Mouse (Mus musculus) myocyte (in vitro differentiated cells): ENCODE measurements around the gene Mageb3.

Source experiments
- CEBPB ChIP-seq: IDR thresholded peaks from 2 replicates; pipeline ENCODE4 v1.6.1; 2011; ENCODE audit warnings: mild to moderate bottlenecking, moderate library complexity; ENCODE audit not compliant: poor library complexity, insufficient read depth, severe bottlenecking
- MAX ChIP-seq: IDR thresholded peaks from one replicate; pipeline ENCODE4 v1.6.1; 2011; ENCODE audit warnings: low read depth, mild to moderate bottlenecking, control low read depth
- MYOD1 ChIP-seq, 3 experiments: IDR thresholded peaks; one replicate each; pipeline ENCODE4 v1.6.1; 2011; ENCODE audit warnings: control low read depth in 2 of 3, low read depth in 2 of 3, mild to moderate bottlenecking in 2 of 3, moderate library complexity in 1 of 3; ENCODE audit not compliant: insufficient read length in 2 of 3, control insufficient read depth in 1 of 3
- MYOG ChIP-seq, 3 experiments: IDR thresholded peaks; one replicate each; pipeline ENCODE4 v1.6.1; 2011; ENCODE audit warnings: control low read depth in 2 of 3, low read depth in 2 of 3, mild to moderate bottlenecking in 2 of 3; ENCODE audit not compliant: insufficient read length in 2 of 3, control insufficient read depth in 1 of 3, insufficient read depth in 1 of 3
- POLR2A ChIP-seq: IDR thresholded peaks from one replicate; pipeline ENCODE4 v1.6.1; 2011; ENCODE audit warnings: low read depth, mild to moderate bottlenecking, control low read depth, moderate library complexity; ENCODE audit not compliant: insufficient read length
- TCF12 ChIP-seq: IDR thresholded peaks from one replicate; pipeline ENCODE4 v1.6.1; 2011; ENCODE audit warnings: mild to moderate bottlenecking, control low read depth; ENCODE audit not compliant: poor library complexity, insufficient read depth, severe bottlenecking
- USF1 ChIP-seq: IDR thresholded peaks from one replicate; pipeline ENCODE4 v1.6.1; 2011; ENCODE audit warnings: low read depth, mild to moderate bottlenecking, control low read depth, moderate library complexity

DNA sequence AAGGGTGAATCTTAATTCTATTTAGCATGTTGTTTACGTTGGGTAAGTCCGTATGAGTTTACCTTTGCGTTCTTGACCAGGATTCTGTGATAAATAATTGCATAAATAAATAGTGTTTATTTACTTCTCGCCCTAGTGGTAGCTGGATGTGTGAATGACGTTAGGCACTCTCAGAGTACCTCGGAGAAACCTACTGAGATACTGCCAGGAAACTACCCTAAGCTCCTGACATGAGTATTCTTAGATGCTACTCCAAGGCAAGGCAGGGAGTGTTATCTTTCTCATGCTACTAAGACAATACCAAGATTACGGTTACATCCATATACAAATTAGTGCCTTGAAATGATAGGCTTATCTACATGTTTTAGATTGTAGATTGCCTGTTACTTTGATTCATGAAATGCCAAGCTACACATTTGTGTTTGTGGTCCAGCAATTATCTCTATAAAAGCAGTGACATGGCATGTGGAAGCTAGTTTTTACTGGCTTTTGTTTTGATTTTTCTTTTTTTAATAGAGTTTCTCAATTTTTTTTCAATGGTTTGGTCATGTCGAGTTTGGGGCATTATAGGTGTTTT is 1.4 kb upstream of the Mageb3 start:
- TF ChIP-seq POLR2A (no peak), CEBPB (no peak), USF1 (no peak), MYOG (IDR thresholded peaks at IDR 0.05; ENCODE audit: control insufficient read depth in 1 of 3, insufficient read depth in 1 of 3, insufficient read length in 2 of 3, low read depth in 2 of 3) (no peak), MAX (no peak), MYOD1 (IDR thresholded peaks at IDR 0.05; ENCODE audit: control insufficient read depth in 1 of 3, insufficient read length in 2 of 3, low read depth in 2 of 3) (no peak), TCF12 (no peak)
